Mouse (Mus musculus): Measurements from ENCODE around the gene Disc1. TPM values are rescaled to one million over a fixed set of nuclear protein-coding genes. Genes with fewer than 3 reads are reported as not detected.

The Disc1 gene
- polyA plus RNA-seq, 1 experiment from 2014 or later, result 0.83 TPM

GRCm38 (mm10) chr8:125165505-125166446 lies 111.8 kb downstream of the Disc1 start:
- no peaks in the 10 kb centered on the region for H3K27me3 ChIP-seq (ENCODE audit: insufficient read depth, low read length)
- H3K4me2 ChIP-seq (ENCODE audit: low read length), result no peak overlapping the region
- ATAC-seq (replicated peaks; ENCODE audit: low FRiP score, low read depth), result 0 out of 2 replicates have a peak, but pooled peaks have one; percentile 17
- TF ChIP-seq CTCF (IDR thresholded peaks at IDR 0.05; ENCODE audit: low read depth), result peak; percentile 77
- DNase-seq (ENCODE audit: low spot score), result peak; percentile 75
- no peaks in the 10 kb centered on the region for H3K9me3 ChIP-seq (replicated peaks; ENCODE audit: low read length)
- H3K9ac ChIP-seq (ENCODE audit: low read depth, low read length), result no peak overlapping the region
- 76% methylated on average over 11 of the region's 11 CpGs for WGBS
- no peak overlapping the region for H3K27ac ChIP-seq
- H3K36me3 ChIP-seq (ENCODE audit: insufficient read depth, low read length), result no peaks in the 10 kb centered on the region
- H3K4me3 ChIP-seq (replicated peaks; ENCODE audit: low read depth, low read length), result no peak overlapping the region
- H3K4me1 ChIP-seq (replicated peaks; ENCODE audit: insufficient read depth, low read length), result no peaks in the 10 kb centered on the region

GRCm38 (mm10) chr8:125166545-125166944 lies 112.5 kb downstream of the Disc1 start:
- ATAC-seq (replicated peaks; ENCODE audit: low FRiP score, low read depth), result no peak
- Histone ChIP-seq H3K4me2 (ENCODE audit: low read length) (no peak overlapping the region), H3K4me1 (replicated peaks; ENCODE audit: insufficient read depth, low read length) (no peaks in the 10 kb centered on the region), H3K36me3 (ENCODE audit: insufficient read depth, low read length) (no peaks in the 10 kb centered on the region), H3K27me3 (ENCODE audit: insufficient read depth, low read length) (no peaks in the 10 kb centered on the region), H3K9ac (ENCODE audit: low read depth, low read length) (no peak overlapping the region), H3K9me3 (replicated peaks; ENCODE audit: low read length) (no peaks in the 10 kb centered on the region), H3K4me3 (replicated peaks; ENCODE audit: low read depth, low read length) (no peak overlapping the region), H3K27ac (no peak overlapping the region)
- DNase-seq (ENCODE audit: low spot score), result no peak
- WGBS, result 89% methylated on average over 6 of the region's 6 CpGs
- TF ChIP-seq CTCF (IDR thresholded peaks at IDR 0.05; ENCODE audit: low read depth), result no peak

- no peak for TF ChIP-seq CTCF (IDR thresholded peaks at IDR 0.05; ENCODE audit: low read depth)
- WGBS, result 86% methylated on average over 9 of the region's 9 CpGs
- Histone ChIP-seq H3K4me1 (replicated peaks; ENCODE audit: insufficient read depth, low read length) (no peaks in the 10 kb centered on the region), H3K27ac (no peak overlapping the region), H3K4me3 (replicated peaks; ENCODE audit: low read depth, low read length) (no peak overlapping the region), H3K9ac (ENCODE audit: low read depth, low read length) (no peak overlapping the region), H3K27me3 (ENCODE audit: insufficient read depth, low read length) (no peaks in the 10 kb centered on the region), H3K4me2 (ENCODE audit: low read length) (no peak overlapping the region), H3K9me3 (replicated peaks; ENCODE audit: low read length) (no peaks in the 10 kb centered on the region), H3K36me3 (ENCODE audit: insufficient read depth, low read length) (no peaks in the 10 kb centered on the region)
- ATAC-seq (replicated peaks; ENCODE audit: low FRiP score, low read depth), result no peak
- DNase-seq (ENCODE audit: low spot score), result no peak
These were observed 113.0 kb downstream of the Disc1 start for GRCm38 (mm10) chr8:125166988-125167387.

- no peak overlapping the region for H3K9ac ChIP-seq (ENCODE audit: low read depth, low read length)
- DNase-seq (ENCODE audit: low spot score), result no peak
- H3K36me3 ChIP-seq (ENCODE audit: insufficient read depth, low read length), result no peaks in the 10 kb centered on the region
- no peaks in the 10 kb centered on the region for H3K9me3 ChIP-seq (replicated peaks; ENCODE audit: low read length)
- 0 out of 2 replicates have a peak, but pooled peaks cover 3% of the 10 kb centered on the region for H3K27me3 ChIP-seq (ENCODE audit: insufficient read depth, low read length)
- TF ChIP-seq CTCF (IDR thresholded peaks at IDR 0.05; ENCODE audit: low read depth), result no peak
- H3K4me1 ChIP-seq (replicated peaks; ENCODE audit: insufficient read depth, low read length), result no peaks in the 10 kb centered on the region
- H3K4me3 ChIP-seq (replicated peaks; ENCODE audit: low read depth, low read length), result no peak overlapping the region
- WGBS, result 57% methylated on average over 3 of the region's 3 CpGs
- no peak for ATAC-seq (replicated peaks; ENCODE audit: low FRiP score, low read depth)
- H3K27ac ChIP-seq, result no peak overlapping the region
- H3K4me2 ChIP-seq (ENCODE audit: low read length), result no peak overlapping the region
These were observed 115.6 kb downstream of the Disc1 start for GRCm38 (mm10) chr8:125169628-125170027.

- H3K9ac ChIP-seq (ENCODE audit: low read depth, low read length), result no peak overlapping the region
- H3K27me3 ChIP-seq (ENCODE audit: insufficient read depth, low read length), result 0 out of 2 replicates have a peak, but pooled peaks cover 3% of the 10 kb centered on the region
- TF ChIP-seq CTCF (IDR thresholded peaks at IDR 0.05; ENCODE audit: low read depth), result no peak
- H3K36me3 ChIP-seq (ENCODE audit: insufficient read depth, low read length), result no peaks in the 10 kb centered on the region
- H3K4me2 ChIP-seq (ENCODE audit: low read length), result no peak overlapping the region
- H3K27ac ChIP-seq, result no peak overlapping the region
- DNase-seq (ENCODE audit: low spot score), result no peak
- H3K9me3 ChIP-seq (replicated peaks; ENCODE audit: low read length), result no peaks in the 10 kb centered on the region
- ATAC-seq (replicated peaks; ENCODE audit: low FRiP score, low read depth), result no peak
- WGBS, result 81% methylated on average over 2 of the region's 2 CpGs
- no peaks in the 10 kb centered on the region for H3K4me1 ChIP-seq (replicated peaks; ENCODE audit: insufficient read depth, low read length)
- H3K4me3 ChIP-seq (replicated peaks; ENCODE audit: low read depth, low read length), result no peak overlapping the region
These were observed 117.5 kb downstream of the Disc1 start for GRCm38 (mm10) chr8:125171531-125171930.

- TF ChIP-seq CTCF (IDR thresholded peaks at IDR 0.05; ENCODE audit: low read depth), result no peak
- WGBS, result 35% methylated on average over 7 of the region's 7 CpGs
- H3K4me1 ChIP-seq (replicated peaks; ENCODE audit: insufficient read depth, low read length), result no peaks in the 10 kb centered on the region
- H3K4me3 ChIP-seq (replicated peaks; ENCODE audit: low read depth, low read length), result no peak overlapping the region
- no peak for ATAC-seq (replicated peaks; ENCODE audit: low FRiP score, low read depth)
- H3K27ac ChIP-seq, result no peak overlapping the region
- no peak overlapping the region for H3K4me2 ChIP-seq (ENCODE audit: low read length)
- no peaks in the 10 kb centered on the region for H3K9me3 ChIP-seq (replicated peaks; ENCODE audit: low read length)
- no peak overlapping the region for H3K9ac ChIP-seq (ENCODE audit: low read depth, low read length)
- no peak for DNase-seq (ENCODE audit: low spot score)
- H3K36me3 ChIP-seq (ENCODE audit: insufficient read depth, low read length), result no peaks in the 10 kb centered on the region
- H3K27me3 ChIP-seq (ENCODE audit: insufficient read depth, low read length), result 0 out of 2 replicates have a peak, but pooled peaks cover 3% of the 10 kb centered on the region
These were observed 120.2 kb downstream of the Disc1 start for GRCm38 (mm10) chr8:125174237-125174636.

Data from kidney, postnatal 0 days (tissue).